Mouse (Mus musculus) T-helper 2 cell (primary cell): Measurements from ENCODE around the gene Csnk1d.

Experiments
- in situ Hi-C: fragments of 300-600 bp; cut with MboI, MseI; formaldehyde crosslinking; loops from one replicate; pipeline ENCODE4 v1.15.1; 2025; ENCODE audit warnings: high pct_unique_total_duplicates

Csnk1d gene

DNA sequence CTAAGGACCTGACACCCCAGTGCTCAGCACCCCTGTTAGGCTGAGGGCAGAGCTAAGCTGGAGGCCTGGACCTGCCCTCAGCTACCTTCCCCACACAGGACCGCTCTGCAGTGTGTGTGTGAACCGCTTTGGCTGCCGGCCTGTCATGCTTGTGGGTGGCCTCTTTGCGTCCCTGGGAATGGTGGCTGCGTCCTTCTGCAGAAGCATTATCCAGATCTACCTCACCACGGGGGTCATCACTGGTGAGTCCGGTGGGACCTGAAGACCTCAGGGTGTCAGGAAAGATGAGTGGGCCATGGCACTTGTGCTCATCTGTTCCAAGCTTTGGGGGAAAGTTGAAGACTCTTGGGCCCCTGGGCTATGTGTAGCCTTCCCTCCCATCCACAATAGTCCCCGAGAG lies 35.4 kb downstream of the Csnk1d start:
- in situ Hi-C loops: no loop called here

DNA sequence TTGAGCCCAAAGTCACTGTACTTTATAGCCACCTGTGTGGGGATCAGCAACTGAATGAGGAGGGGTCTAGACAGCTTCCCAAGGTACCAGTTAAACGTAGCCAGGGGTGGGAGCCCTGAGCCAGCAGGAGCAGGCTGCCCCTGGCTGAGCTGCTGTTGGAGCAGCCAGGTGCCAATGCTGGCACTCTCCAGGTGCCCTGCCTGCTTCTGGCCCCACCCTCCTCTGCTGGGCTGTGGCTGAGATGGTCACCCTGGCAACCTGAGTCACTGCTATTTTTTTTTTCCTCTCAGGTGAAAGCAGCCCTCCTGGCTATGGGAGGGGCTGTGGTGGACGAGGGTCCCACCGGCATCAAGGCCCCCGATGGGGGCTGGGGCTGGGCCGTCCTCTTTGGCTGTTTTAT lies 36.2 kb downstream of the Csnk1d start:
- in situ Hi-C loops: loop anchor here (5.0 kb wide), 3 partner anchors 32 to 133 kb away; partner anchors contain the start of genes Cd7 and Fasn

DNA sequence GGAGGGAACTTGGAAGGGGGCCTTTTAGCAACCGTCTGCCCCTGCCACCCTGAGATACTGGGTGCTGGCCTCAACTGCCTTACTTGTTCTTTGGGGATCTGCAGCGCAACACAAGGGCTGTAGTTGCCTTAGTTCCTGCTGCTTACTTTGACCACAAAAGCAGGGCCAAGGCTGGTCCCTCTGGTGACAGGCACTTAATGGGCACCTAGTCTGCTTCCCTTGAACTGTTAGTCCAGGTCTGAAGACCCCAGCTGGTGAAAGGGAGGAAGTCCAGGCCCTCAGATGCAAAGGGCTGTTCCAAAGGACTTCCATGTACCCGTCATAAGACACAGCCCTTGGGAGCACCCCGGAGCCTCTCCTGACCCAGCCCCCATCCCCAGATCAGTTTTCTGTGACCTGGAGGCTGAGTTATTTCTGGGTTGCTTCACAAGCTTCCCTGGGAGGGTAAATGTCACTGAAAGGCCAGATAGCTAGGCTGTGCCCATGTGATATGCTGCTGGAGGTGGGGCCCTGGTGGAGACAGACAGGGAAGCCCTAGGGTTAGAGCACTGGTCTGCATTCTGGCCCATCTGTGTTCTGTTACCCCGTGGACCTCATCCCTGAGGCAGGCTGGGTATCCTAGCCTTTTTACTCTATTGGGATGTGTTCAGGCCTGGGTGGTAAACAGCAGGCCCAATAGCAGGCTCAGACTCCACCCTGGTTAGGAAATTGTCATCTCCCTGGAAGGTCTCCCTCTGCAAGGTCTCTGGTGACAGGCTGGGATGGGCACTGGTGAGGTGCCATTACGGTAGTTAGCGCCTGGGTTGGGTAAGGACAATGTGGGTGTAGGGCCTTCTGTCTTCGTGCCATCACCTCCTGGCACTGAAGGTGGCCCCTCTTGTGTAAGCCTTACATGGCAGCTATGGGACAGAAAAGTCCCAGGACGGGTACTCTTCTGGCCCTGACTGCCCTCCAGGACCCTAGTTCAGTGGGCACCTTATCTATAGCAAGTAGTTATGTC lies 39.1 kb downstream of the Csnk1d start:
- in situ Hi-C loops: loop anchor here (5.0 kb wide), 3 partner anchors 35 to 130 kb away; partner anchors contain the start of genes Cd7 and Fasn

DNA sequence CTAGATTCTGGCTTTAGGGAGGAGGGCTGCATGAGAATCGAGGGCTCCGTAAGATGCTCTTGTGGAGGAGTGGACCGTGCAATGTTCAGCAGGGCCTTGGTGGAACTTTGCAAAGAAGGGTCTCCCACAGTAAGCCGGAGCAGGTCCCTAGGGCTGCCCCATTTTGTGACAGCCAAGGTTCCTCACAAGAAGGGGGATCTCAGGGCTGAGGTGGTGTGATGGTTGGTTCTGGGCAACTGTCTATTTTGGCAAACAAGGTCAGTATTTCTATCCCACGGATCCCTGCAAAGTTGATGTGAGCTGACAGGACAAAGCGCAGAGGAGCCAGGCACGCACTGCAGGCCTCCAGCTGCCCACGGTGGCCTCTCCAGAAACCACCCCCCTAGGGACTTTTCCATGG lies 39.9 kb downstream of the Csnk1d start:
- in situ Hi-C loops: loop anchor here (5.0 kb wide), 3 partner anchors 36 to 129 kb away; partner anchors contain the start of genes Cd7 and Fasn

DNA sequence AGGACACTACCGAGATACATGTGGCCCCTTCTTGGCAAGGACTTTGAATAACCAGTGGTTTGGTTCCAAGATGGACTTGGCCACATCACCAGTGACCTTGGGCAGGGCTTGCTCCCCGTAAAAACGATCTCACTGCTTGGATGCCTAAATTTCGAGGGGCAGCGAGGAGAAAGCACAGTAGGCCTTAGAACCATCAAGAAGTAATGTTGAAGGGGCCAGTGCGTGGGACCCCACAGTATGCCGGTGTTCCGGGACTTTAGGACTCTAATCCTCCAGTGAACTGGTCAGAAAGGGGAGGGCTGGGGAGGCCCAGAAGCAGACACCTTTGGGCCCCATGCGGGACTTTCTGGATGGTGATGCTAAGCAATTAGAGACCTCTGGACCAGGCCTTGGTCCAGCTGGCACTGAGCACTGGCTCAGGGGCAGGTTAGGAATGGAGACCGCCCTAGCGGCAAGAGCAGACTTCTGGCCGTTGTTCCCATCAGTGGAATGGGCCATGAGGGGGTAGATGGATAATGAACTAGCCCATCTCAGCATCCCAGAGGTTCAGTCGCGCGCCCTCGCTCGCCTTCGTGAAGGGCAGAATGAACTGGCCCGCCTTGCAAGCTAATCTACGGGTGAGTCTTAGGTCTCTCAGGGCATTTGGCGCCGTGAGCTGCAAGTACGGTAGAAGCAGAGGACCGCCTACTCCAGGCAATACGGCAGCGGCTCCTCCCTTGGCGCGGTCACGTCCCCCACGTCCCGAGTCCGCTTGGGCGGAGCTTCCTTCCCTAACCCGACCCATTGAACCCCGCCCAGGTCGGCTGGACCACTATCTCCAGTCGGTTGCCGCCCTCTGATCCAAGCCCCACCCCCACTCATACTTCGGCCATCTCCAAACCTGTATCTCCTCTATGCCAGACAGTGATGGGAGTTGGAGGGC lies 40.6 kb downstream of the Csnk1d start:
- in situ Hi-C loops: loop anchor here (5.0 kb wide), 3 partner anchors 37 to 128 kb away; partner anchors contain the start of genes Cd7 and Fasn

DNA sequence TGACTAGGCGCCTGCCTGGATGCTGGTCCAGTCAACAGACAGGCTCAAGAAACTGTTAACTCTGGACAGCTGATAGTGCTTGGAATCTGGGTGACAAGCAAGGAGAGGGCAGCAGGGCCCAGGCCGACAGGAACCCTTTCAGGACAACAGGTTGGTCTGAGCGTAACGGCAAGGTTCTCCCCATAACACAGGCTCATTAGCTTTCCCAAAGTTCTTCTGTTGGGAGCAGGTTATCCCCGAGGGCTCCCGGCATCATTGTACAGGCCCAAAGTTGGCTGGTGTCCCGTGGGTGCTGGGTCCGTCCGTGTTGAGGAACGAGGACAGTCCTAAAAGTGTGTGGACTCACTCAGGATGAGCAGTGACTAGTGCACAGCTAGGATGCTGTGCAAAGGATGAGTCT lies 41.3 kb downstream of the Csnk1d start:
- in situ Hi-C loops: loop anchor here (5.0 kb wide), 3 partner anchors 37 to 128 kb away; partner anchors contain the start of genes Cd7 and Fasn

DNA sequence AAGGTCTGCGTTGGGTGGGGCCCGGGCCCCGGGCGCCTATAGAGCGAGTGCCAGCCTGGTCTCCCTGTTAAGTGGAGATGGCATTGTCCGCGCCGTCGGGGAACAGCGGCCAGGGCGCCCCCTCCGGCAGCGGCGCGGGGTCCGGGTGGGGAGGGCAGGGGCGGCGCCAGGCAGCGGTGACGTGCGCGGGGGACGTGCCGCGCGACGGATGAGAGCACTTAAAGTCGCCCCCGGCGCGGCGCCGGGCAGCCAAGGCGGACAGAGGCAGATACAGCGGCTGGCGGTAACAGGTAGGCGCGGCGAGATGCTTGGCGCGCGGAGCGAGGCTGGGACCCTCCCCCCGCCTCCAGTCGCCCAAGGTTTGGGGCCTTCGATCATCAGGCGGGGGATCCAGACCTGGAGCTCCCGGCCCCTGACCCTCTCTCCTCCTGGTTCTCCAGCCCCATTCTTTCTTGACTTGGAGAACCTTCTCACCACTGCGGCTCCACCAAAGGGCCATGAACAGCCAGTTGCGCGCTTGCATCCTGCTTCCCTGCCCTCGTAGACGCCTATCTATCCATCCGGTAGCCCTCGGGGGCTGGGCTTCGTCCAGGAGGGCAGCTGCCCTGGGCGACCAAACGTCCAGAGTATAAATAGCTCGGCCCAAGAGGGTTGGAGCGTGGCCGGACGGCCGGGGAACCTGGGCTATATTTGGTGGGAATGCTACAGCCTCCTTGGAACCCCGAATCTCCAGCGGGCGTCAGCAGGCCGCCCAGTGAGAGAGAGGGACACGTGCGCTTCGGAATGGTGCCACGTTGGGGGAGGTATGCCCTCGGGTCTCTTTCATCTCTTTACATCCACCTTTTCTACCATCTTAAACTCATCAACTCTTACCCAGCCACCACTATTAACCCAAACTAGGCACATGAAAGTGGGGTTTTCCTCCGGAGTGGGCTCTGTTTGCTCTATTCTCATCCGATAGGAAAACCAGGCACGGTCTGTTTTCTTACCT lies 42.0 kb downstream of the Csnk1d start:
- in situ Hi-C loops: no loop called here

DNA sequence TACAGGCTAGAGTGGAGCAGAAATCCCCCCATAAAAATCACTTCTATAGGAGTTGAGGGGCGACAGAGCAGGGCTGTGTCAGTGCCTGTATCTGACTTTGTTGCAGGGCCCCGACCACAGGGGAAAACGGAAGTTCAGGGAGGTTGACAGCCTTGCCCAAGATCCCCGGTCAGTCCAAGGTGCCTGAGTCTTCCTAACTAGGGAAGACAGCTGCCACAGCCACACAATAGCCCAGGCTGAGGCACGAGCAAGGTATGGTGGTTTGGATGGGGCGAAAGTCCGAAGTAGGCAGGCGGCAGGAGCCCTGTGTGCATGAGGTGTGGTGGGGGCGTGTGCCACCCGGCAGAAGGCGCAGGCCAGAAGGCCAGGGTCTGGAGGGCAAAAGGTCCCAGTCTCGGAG lies 42.8 kb downstream of the Csnk1d start, which contains the start of gene Slc16a3:
Gene Slc16a3 (plus strand): TSS at position 153 of the 400 bp plus-strand sequence.
- in situ Hi-C loops: no loop called here

DNA sequence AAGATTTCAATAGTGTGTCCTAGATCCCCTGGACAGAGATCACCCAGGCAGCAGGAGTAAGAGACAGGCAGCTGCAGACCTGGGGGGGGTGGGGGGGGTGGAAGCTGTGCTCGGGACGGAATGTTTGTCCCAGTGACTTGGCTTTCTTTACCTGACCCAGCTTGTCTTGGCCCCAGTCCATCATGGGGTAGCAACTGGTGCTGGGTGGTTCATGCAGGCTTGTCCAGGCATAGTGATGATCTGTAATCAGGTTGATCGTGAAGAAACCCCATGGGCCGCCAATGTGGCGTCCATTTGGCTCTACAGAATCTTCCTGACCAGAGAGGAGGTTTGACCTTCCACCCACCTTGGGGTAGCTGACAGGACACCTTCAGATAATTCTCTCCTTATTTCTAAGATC lies 45.2 kb downstream of the Csnk1d start:
- in situ Hi-C loops: no loop called here

DNA sequence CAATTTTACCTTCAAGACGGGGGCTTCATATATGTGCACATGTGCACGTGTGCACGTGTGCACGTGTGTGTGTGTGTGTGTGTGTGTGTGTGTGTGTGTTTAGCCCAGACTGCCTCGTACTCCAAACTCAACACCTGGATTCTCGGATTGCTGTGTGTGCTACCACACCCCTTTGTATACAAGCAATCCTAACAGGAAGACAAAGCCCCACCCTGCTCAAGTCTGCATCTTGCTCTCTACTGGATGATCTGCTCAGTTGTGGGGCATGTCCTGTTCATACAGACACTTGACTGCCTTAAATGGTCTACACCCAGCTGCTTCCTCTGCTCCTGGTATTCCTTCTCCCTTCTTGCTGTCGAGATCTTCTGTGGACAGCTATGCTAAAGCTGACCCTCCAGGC lies 45.9 kb downstream of the Csnk1d start:
- in situ Hi-C loops: no loop called here

DNA sequence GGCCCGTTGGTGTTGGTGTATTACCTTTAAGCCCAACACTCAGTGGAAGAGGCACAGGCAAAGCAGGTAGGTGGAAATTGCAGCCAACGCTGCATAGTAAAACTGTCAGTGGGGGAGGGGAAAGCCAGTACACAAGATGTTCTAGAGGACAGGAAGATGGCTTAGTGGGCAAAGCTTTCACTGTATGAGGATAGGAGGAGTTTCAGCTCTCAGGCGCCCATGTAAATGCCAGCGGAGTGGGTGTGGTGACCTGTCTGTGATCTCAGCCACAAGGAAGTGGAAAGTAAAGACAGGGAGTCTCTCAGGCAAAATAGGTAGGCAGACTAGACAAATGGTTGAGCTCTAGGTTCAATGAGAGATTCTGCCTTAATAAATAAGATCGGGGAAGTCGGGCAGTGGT lies 50.2 kb downstream of the Csnk1d start:
- in situ Hi-C loops: no loop called here

DNA sequence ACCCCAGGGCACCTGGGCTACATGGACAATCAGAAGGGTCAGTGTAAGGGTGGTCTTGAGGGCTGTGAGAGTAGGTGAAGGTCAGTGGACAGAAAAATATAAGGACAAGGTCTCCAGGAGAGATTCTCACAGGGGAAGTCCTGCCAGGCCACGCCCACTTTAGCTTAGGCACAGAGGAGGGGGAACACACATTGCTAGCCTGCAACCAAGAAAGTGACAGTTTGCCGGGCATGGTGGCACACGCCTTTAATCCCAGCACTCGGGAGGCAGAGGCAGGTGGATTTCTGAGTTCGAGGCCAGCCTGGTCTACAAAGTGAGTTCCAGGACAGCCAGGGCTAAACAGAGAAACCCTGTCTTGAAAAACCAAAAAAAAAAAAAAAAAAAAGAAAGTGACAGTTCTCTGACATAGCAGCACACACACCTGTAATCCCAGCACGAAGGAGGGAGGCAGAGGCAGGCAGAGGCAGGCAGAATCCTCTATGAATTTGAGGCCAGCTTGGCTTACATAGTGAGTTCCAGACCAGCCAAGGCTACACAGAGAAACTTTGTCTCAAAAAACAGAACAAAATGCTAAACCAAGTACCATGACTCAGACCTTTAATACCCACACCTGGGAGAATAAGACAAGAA lies 51.3 kb downstream of the Csnk1d start:
- in situ Hi-C loops: no loop called here

DNA sequence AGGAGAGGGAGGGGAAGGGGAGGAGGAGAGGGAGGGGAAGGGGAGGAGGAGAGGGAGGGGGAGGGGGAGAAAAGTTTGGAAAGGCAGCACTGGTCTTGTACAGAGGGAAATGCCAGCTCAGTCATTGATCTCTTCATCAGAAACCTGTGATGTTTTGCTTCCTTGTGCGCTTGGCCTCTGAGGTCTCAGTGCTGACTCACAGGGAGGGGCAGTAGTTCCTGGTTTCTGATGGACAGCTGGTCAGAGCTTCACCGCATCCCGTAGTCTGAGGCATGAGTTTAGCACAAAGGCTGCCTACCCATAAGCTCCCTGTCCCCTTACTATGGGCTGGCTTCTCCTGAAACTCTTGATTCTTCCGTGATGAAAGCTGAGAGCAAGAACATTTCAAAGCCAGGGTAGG lies 52.3 kb downstream of the Csnk1d start:
- in situ Hi-C loops: no loop called here

DNA sequence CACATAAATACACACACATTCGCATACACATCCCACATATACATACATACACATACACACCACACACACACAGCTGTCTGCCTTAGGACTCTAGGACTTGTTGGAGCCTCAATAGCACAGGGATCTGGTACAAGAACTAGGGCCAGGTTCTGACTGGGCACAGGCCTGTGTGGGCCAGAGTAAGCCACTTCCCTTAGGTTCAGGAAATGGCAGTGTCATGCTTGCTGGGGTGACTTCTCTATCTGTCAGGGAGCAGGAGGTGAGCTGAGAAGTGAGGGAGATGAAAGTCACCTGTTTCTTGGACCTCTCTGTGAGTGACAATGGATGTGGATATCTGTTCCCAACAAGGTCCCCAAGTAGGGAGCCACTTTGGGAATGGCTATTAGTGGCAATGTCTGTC lies 53.2 kb downstream of the Csnk1d start:
- in situ Hi-C loops: no loop called here

DNA sequence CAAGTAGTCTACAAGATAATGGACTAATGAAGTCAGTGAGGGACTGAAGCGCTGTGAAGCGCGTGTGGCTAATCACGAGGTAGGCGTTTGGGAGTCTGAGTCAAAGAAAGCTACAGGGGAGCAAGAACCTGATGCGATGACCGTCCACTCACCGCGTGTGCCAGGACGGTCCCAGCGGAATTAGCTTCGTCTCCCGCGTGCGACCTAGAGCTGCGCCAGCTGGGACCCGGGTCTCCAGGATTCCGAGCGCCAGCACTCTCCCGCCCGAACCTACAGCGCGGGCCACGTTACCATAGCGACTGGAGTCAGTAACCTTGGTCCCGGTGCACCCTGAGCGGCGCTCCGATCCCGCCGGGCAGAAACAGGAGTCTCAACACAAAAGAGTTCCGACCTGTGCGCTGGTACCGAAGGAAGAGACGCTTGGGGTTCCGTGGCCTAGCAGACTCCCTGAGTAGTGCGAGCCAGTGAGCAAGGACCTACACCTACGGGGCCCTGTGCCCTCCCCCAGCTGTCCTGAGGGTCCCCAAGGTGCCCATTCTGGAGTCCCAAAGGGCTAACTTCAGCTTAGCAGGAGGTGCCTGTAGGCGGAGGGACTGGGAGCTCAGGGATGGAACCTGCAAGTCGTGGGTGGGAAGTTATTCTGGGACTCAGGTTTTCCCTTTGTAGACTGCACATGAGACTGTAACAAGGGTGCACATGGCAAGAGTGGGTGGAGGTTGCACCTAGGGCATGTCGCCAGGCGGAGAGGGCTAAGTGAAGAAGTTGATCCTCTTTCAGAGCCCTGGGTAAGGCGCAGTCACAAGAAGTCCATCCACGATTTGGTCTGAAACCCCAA lies 58.3 kb downstream of the Csnk1d start, which contains the start of gene Ccdc57:
Gene Ccdc57 (minus strand): TSS at position 309 of the 835 bp plus-strand sequence.
- in situ Hi-C loops: no loop called here

DNA sequence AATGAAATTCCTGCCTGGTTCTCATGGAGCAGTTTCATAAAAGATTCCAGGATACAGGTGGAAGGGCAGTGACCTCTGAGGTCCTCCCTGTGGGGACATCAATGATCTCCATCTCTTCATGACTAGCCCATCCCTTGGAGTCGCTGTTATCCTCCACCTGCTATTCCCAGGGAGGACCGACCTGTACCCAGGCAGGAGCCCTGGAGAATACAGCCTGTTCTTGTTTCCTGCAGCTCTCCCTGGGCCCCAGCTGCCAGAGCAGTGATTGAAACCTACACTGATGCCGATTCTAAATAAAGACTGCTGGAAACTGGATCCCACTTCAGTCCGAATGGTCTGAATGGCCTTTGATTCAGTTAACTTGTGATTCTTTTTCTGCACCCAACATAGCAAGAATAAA lies 59.7 kb downstream of the Csnk1d start:
- in situ Hi-C loops: no loop called here

DNA sequence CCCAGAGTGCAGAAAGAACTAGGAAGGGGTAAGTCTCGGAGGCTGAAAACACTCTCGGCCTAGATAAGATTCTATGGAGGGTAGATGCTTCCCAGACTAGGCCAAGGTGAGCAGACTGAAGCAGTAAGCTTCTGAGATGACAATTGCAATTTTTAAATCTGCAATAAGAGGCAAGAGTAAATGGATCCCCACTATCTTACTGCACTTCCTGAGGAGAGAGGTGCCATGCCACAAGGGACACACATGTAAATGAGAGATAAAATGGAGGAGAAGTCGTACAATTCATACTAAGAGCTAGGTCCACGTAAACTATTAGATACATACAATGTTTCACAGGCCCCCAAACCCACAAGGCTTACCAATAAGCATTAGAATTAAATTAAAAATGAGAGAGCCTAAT lies 62.7 kb downstream of the Csnk1d start:
- in situ Hi-C loops: no loop called here

DNA sequence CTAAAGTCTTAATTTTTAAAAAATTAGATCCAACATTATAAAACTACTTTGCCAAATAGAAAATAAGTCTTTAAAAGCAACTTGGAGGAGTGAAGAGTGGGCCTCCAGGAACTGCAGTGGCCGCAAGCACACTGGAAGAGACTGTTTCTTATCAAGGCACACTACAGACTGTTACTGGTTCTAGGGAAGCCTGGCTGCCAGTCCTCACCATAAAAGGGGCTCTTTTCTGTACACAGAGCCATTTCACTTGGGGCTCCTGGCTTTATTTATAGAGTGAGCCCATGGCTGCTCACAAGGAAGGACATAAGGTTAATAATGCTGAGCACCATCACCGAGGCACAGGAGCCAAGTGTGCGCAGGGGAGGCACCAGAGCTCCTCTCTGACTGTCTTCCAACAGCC lies 68.6 kb downstream of the Csnk1d start:
- in situ Hi-C loops: no loop called here

DNA sequence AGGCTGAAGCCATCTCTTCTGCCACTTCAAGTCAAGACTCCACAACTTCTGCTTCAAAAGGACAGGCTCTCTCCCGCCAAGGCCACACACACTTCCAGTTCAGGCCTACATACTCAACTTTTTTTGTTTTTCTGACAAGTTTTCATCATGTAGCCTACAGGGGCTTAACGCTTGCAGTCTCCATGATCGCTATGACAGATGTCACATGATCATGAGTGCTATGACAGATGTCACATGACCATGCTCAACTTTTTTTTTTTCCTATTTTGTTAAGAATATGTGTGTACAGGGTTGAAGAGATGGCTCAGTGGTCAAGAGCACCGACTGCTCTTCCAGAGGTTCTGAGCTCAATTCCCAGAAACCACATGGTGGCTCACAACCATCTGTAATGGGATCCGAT lies 73.4 kb downstream of the Csnk1d start:
- in situ Hi-C loops: no loop called here
